Mouse (Mus musculus) kidney, postnatal 10 days (tissue): ENCODE measurements around the gene Cmbl.

ENCODE experiments used
- DNase-seq: peaks from one replicate; pipeline ENCODE4 v3.0.0; 2021; ENCODE audit warnings: mixed read lengths

The Cmbl gene

GRCm38 (mm10) chr15:31565184-31565583 lies at the start of gene Cmbl:
Gene Cmbl (plus strand): TSS chr15:31565389.
- no peak for DNase-seq

- DNase-seq = no peak
These were observed 48.0 kb upstream of the Cmbl start for GRCm38 (mm10) chr15:31517186-31517585.

GRCm38 (mm10) chr15:31518371-31518770 lies 46.8 kb upstream of the Cmbl start:
- DNase-seq = no peak

- no peak for DNase-seq
These were observed 46.2 kb upstream of the Cmbl start for GRCm38 (mm10) chr15:31519000-31519399.

GRCm38 (mm10) chr15:31526463-31526862 lies 38.7 kb upstream of the Cmbl start:
- DNase-seq = no peak

GRCm38 (mm10) chr15:31528477-31528876 lies 36.7 kb upstream of the Cmbl start:
- no peak for DNase-seq

- no peak for DNase-seq
These were observed 36.1 kb upstream of the Cmbl start for GRCm38 (mm10) chr15:31529103-31529502.

GRCm38 (mm10) chr15:31529811-31530658 lies 35.2 kb upstream of the Cmbl start:
- DNase-seq = peak; percentile 69

GRCm38 (mm10) chr15:31530659-31531445 lies 34.3 kb upstream of the Cmbl start, which contains the start of gene March6:
Gene March6 (minus strand): TSS chr15:31531053.
- peak; percentile 95 for DNase-seq

GRCm38 (mm10) chr15:31531446-31532330 lies 33.5 kb upstream of the Cmbl start:
- DNase-seq = no peak

GRCm38 (mm10) chr15:31532331-31533021 lies 32.7 kb upstream of the Cmbl start:
- no peak for DNase-seq

- DNase-seq = no peak
These were observed 31.7 kb upstream of the Cmbl start for GRCm38 (mm10) chr15:31533529-31533928.

- no peak for DNase-seq
These were observed 30.5 kb upstream of the Cmbl start for GRCm38 (mm10) chr15:31534421-31535258.

GRCm38 (mm10) chr15:31535259-31535855 lies 29.8 kb upstream of the Cmbl start:
- no peak for DNase-seq

GRCm38 (mm10) chr15:31536051-31536737 lies 29.0 kb upstream of the Cmbl start:
- DNase-seq = no peak

- no peak for DNase-seq
These were observed 27.5 kb upstream of the Cmbl start for GRCm38 (mm10) chr15:31537706-31538105.

GRCm38 (mm10) chr15:31538346-31538745 lies 26.8 kb upstream of the Cmbl start:
- DNase-seq = no peak

- no peak for DNase-seq
These were observed 25.3 kb upstream of the Cmbl start for GRCm38 (mm10) chr15:31539643-31540512.

GRCm38 (mm10) chr15:31540513-31540802 lies 24.7 kb upstream of the Cmbl start:
- DNase-seq = no peak
